Mouse (Mus musculus) lung, adult 2 months (tissue): ENCODE results near the gene Aurkb. TPM values are rescaled to one million over a fixed set of nuclear protein-coding genes. Genes with fewer than 3 reads are reported as not detected.
A peak's percentile ranks its signal among the peaks of the same experiment; 100 is the strongest.

Experiments
- DNase-seq: peaks from one replicate; pipeline ENCODE4 v3.0.0; 2022
- H3K4me1 ChIP-seq: fragments of 200-500 bp; 2 replicates; pipeline ENCODE4 v1.6.1; 2011; ENCODE audit warnings: low read length; ENCODE audit not compliant: control insufficient read depth, insufficient read depth
- H3K4me3 ChIP-seq: fragments of 200-500 bp; replicated peaks from 2 replicates; pipeline ENCODE3; 2011; ENCODE audit warnings: low read depth, mild to moderate bottlenecking, control low read depth, low read length; ENCODE audit errors: extremely low read depth
- CTCF ChIP-seq: fragments of 200-500 bp; IDR thresholded peaks from 2 replicates; pipeline ENCODE4 v1.5.1; 2011; ENCODE audit warnings: mild to moderate bottlenecking, low read length, control low read depth; ENCODE audit not compliant: insufficient read depth
- POLR2A ChIP-seq: fragments of 200-500 bp; IDR thresholded peaks from 2 replicates; pipeline ENCODE4 v1.6.1; 2011; ENCODE audit warnings: low read depth, mild to moderate bottlenecking, control low read depth, low read length, borderline replicate concordance; ENCODE audit errors: extremely low read depth
- WGBS: fragments of 180-500 bp; shearing (Covaris S2); methylation state at CpG from one replicate; pipeline ENCODE4 v1.1.7; 2018; 5-methylcytosine and 5-hydroxymethylcytosine counted together
- polyA plus RNA-seq: library from polyadenylated mRNA; depleted of rRNA; stranded (reverse); fragments of >200 nt; gene quantifications from 2 replicates; pipeline ENCODE4 v1.2.3, GENCODE M21; 2012

Aurkb gene
- polyA plus RNA-seq, 1 experiment: 6.8 TPM

DNA sequence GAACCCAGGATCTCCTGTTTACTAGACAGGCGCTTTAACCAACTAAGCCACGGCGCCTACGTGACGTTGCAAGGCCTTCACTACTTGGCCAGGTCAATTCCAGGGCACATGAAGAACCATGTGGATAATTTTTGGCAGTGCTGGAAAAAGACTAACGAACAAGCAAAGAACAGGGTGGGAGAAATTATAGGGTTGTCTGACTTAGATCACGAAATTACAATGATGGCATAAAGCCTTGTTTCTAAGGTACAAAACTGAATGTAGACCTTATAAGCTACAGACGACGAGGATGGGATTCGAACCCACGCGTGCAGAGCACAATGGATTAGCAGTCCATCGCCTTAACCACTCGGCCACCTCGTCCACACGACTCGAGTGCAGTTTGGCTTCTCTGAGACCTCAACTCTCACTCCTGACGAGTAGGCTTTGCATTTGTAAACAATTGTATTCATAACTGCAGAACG lies 17.3 kb downstream of the Aurkb start:
- peaks cover 19% of the 10 kb centered on the region for H3K4me1 ChIP-seq
- under 1% methylated on average over 19 of the region's 19 CpGs for WGBS
- peak overlapping the region; percentile 90 for H3K4me3 ChIP-seq
- TF ChIP-seq CTCF: no peak
- TF ChIP-seq POLR2A: peak; percentile 33; the same call in 1 of the 2 replicates
- DNase-seq: peak; percentile 98

DNA sequence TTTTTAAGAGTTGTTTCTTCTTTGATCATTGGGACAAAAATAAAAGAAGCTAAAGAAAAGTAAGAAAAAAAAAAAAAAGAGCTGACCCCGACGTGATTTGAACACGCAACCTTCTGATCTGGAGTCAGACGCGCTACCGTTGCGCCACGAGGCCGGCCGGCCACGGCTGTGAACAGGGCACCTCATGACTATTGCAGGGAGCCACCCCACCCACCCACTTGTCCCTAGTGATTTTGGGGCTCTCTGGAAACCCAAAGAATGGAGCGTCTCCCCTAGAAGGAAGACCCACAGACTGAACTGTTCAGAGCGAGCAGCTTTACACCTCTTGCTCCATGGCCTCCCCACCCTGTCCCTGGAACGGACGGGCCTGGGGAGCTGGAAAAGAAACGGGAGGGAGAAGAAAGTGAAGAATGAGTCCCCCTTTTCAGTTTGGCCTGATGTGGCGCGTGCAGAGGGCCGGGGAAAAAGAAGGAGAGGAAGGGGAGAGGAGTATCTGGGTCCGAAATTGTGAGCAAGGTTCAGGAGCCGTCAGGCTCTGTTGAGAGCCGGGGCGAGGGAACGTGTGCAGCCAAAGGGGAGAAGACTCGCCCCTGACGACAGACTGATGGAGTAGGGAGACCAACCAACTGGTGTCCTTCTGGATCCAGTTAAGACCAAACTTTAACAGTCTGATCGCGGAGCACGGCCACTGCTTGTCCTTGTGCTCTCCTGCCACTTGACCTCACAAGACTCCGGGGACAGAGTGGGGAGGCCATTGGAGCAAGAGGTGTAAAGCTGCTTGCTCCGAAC lies 18.2 kb downstream of the Aurkb start:
- peak; percentile 81 for DNase-seq
- H3K4me3 ChIP-seq: peak overlapping the region; percentile 90
- WGBS: under 1% methylated on average over 31 of the region's 31 CpGs
- H3K4me1 ChIP-seq: peaks cover 19% of the 10 kb centered on the region
- no peak for TF ChIP-seq CTCF
- peak; percentile 40; the same call in 1 of the 2 replicates for TF ChIP-seq POLR2A

GRCm38 (mm10) chr11:69064259-69065133 lies 19.0 kb downstream of the Aurkb start:
- WGBS: 67% methylated on average over 9 of the region's 9 CpGs
- TF ChIP-seq CTCF (no peak), POLR2A (no peak)
- Histone ChIP-seq H3K4me3 (peak overlapping the region; percentile 90), H3K4me1 (peaks cover 19% of the 10 kb centered on the region)
- no peak for DNase-seq

- H3K4me3 ChIP-seq: no peak overlapping the region
- peaks cover 19% of the 10 kb centered on the region for H3K4me1 ChIP-seq
- DNase-seq: no peak
- 73% methylated on average over 3 of the region's 3 CpGs for WGBS
- TF ChIP-seq POLR2A (no peak), CTCF (no peak)
These were observed 20.0 kb downstream of the Aurkb start for GRCm38 (mm10) chr11:69065394-69065925.

DNA sequence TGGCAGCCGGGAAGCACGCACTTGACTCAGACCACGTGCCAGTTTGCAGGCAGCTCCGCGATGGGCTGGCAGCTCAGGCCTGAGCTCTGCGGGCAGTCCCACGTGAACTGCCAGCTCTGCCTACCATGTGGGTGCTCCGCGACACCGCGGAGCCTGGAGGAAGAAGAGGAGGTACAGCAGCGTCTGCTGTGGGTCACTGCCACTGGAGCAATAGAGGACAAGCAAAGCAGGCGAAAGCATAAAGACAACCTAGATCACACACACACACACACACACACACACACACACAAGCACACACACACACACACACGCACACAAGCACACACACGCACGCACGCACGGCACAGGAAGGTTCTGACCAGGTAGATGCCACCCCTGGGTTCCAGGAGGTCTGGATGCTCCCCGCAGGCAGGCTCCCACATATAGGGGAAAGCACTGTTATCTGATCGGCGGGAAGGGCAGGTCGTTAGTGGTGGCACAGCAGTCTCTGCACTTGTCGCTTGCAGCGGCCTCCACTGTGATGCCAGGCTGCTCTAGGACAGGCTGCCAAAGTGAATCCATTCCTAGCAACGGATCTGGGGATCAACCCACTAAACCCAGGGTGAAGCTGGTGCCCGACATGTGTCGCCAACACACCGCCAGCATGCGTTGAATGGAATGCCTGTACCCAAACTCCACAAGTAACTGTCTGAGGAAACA lies 20.9 kb downstream of the Aurkb start:
- Histone ChIP-seq H3K4me3 (peak overlapping the region; percentile 3), H3K4me1 (peaks cover 18% of the 10 kb centered on the region)
- 7% methylated on average over 29 of the region's 29 CpGs for WGBS
- no peak for DNase-seq
- TF ChIP-seq POLR2A (no peak), CTCF (no peak)

DNA sequence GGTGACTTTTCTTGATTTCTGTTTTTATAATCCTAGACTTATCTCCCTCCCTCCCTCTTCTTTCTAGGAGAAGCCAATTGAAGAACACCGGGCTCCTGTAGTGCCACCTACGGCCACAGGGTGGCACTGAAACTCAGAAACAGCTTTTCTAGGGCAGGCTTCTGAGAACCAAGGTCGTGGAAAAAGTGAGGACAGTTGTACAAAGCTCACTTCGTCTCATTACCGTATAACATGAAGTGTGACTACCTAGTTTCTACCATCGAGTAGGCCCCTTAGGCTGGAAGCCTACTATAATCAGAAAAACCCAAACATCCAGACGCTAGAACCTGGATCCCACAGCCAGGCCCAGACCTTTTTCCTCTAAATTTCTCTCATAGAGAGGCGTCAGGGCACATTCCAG lies 21.5 kb downstream of the Aurkb start:
- peak; percentile 85 for DNase-seq
- peaks cover 16% of the 10 kb centered on the region for H3K4me1 ChIP-seq
- H3K4me3 ChIP-seq: no peak overlapping the region
- 6% methylated on average over 8 of the region's 8 CpGs for WGBS
- TF ChIP-seq POLR2A (no peak), CTCF (peak; percentile 81)

DNA sequence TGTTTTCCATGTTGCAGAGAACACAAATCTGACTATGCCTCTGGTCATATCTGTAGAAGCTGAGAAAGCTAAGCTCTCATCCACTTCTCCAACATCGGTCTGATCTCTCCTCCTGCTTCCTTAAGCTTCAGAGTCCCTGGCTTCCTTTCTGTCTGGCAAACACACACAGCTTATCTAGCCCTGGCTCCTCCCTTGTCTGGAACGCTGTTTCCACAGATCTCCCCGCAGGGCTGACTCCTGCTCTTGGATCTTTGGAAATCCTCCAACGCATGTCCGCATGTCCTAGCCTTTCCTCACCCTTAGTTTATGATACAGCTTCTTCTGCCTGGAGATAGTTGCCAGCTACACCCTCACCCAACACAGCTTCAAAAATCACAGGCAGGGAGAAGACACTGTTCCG lies 22.2 kb downstream of the Aurkb start:
- 28% methylated on average over 6 of the region's 6 CpGs for WGBS
- DNase-seq: no peak
- no peak for TF ChIP-seq POLR2A
- TF ChIP-seq CTCF: no peak
- peaks cover 18% of the 10 kb centered on the region for H3K4me1 ChIP-seq
- no peak overlapping the region for H3K4me3 ChIP-seq

GRCm38 (mm10) chr11:69070093-69070492 lies 24.6 kb downstream of the Aurkb start:
- H3K4me3 ChIP-seq: peak overlapping the region; percentile 99
- 1% methylated on average over 13 of the region's 13 CpGs for WGBS
- peaks cover 17% of the 10 kb centered on the region for H3K4me1 ChIP-seq
- TF ChIP-seq CTCF (no peak), POLR2A (no peak)
- DNase-seq: no peak

DNA sequence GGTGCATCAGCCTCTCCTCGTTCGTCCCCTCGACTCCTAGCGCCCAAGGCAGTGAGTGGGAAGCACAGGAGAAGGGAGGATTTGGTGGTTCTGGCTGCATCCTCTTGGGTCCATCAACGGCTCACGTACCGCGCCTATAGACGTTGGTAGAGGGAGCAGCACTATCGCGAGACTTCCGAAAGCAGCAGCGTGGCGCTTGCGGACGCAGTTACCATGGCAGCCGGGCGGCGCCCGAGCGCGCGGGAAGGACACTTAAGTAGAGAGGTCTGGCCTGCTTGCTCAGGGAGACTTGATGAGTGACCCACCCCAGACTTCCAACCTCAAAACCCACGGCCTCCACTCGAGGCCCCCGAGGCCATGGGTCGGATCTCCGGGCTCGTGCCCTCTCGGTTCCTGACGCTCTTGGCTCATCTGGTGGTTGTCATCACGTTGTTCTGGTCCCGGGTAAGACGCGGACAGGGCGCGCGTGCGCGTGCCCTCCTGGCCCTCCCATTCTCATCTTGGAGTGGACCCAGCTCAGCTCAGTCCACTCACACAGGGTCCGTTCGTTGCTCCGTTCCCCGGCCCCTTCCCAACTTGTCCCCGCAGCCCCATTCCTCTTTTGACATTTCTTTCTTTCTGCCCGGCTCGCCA lies 25.3 kb downstream of the Aurkb start, which contains the start of gene Tmem107:
Tmem107 (plus strand) TSS at position 217 of the 633 bp plus-strand sequence.
- DNase-seq: peak; percentile 94

More for the DNA sequence above, 25.3 kb downstream of the Aurkb start, which contains the start of gene Tmem107:
- peaks cover 17% of the 10 kb centered on the region for H3K4me1 ChIP-seq
- peak within 1 kb of the TSS; percentile 99 for H3K4me3 ChIP-seq
- WGBS: 1% methylated on average over 47 of the region's 47 CpGs
- TF ChIP-seq CTCF (no peak), POLR2A (peak; percentile 97; the same call in 1 of the 2 replicates)
